Mouse (Mus musculus) CH12.LX (cell line): ENCODE measurements at regions not wholly inside any gene's neighbourhood (a gene's known extent, or its start where the extent isn't known, plus 50 kb on each side); places are given as distances from the start of the nearest gene placed in this dataset.
"Not testable (repeated sequence)": the region's sequence is repeated elsewhere in the genome, so short reads cannot be mapped to it uniquely, and the experiment has no call there.

ENCODE experiments used
- DNase-seq: peaks from one replicate; pipeline ENCODE4 v3.0.0-alpha.2; 2013; ENCODE audit errors: extremely low read depth
- H3K27ac ChIP-seq: 2 replicates; pipeline ENCODE4 v1.5.1; 2012; ENCODE audit warnings: low read depth, mild to moderate bottlenecking, control low read depth, moderate library complexity; ENCODE audit not compliant: insufficient read depth
- H3K27me3 ChIP-seq: replicated peaks from 2 replicates; pipeline ENCODE3; 2012; ENCODE audit warnings: inconsistent platforms
- H3K36me3 ChIP-seq, 2 experiments: replicated peaks in 1 of 2; 2 replicates each; pipeline versions ENCODE3 to v1.6.1; 2012; ENCODE audit warnings: inconsistent platforms in 1 of 2, low read length in 1 of 2, mild to moderate bottlenecking in 1 of 2, mixed read lengths in 1 of 2, moderate library complexity in 1 of 2; ENCODE audit not compliant: control insufficient read depth in 1 of 2, insufficient read depth in 1 of 2
- H3K4me1 ChIP-seq, 2 experiments: 2 replicates each; pipeline ENCODE4 v1.6.1; 2012; ENCODE audit warnings: inconsistent platforms in 1 of 2, moderate library complexity in 1 of 2; ENCODE audit not compliant: insufficient read depth in 2 of 2, control insufficient read depth in 1 of 2
- H3K4me2 ChIP-seq: 2 replicates; pipeline ENCODE4 v1.6.1; 2012; ENCODE audit warnings: low read depth, mild to moderate bottlenecking, control low read depth; ENCODE audit not compliant: poor library complexity, insufficient read depth, severe bottlenecking
- H3K4me3 ChIP-seq, 3 experiments: fragments of 150-350 bp in 1 of 3; sonication (generic) in 1 of 3; replicated peaks in 1 of 3; 2 replicates each; pipeline versions ENCODE3 to v1.5.1; 2011 to 2012; ENCODE audit warnings: low read depth in 2 of 3, low read length in 2 of 3, mild to moderate bottlenecking in 2 of 3, moderate library complexity in 2 of 3, control low read depth in 1 of 3, improper control_type of control experiment in 1 of 3, inconsistent platforms in 1 of 3, mixed read lengths in 1 of 3; ENCODE audit not compliant: poor library complexity in 1 of 3
- H3K79me2 ChIP-seq: replicated peaks from 2 replicates; pipeline ENCODE4 v1.6.1; 2012; ENCODE audit warnings: mild to moderate bottlenecking, moderate library complexity; ENCODE audit not compliant: control insufficient read depth, poor library complexity, insufficient read depth, severe bottlenecking; ENCODE audit errors: extremely low read depth
- H3K9ac ChIP-seq: 2 replicates; pipeline ENCODE4 v1.6.1; 2012; ENCODE audit warnings: low read depth, mild to moderate bottlenecking, control low read depth, moderate library complexity; ENCODE audit not compliant: insufficient read depth
- H3K9me3 ChIP-seq: replicated peaks from 2 replicates; pipeline ENCODE3; 2012; ENCODE audit warnings: low read length, inconsistent platforms, mixed read lengths
- BHLHE40 ChIP-seq: IDR thresholded peaks from 2 replicates; pipeline ENCODE4 v1.6.1; 2011; ENCODE audit warnings: mild to moderate bottlenecking, low read depth, low read length, improper control_type of control experiment
- CHD1 ChIP-seq: IDR thresholded peaks from 2 replicates; pipeline ENCODE4 v1.6.1; 2012; ENCODE audit warnings: low read depth, low read length, improper control_type of control experiment, inconsistent platforms
- CHD2 ChIP-seq: IDR thresholded peaks from 2 replicates; pipeline ENCODE4 v1.6.1; 2011; ENCODE audit warnings: low read length, improper control_type of control experiment
- E2F4 ChIP-seq: IDR thresholded peaks from 2 replicates; pipeline ENCODE4 v1.6.1; 2011; ENCODE audit warnings: low read depth, low read length, improper control_type of control experiment; ENCODE audit not compliant: insufficient replicate concordance
- ELF1 ChIP-seq: IDR thresholded peaks from 2 replicates; pipeline ENCODE4 v1.6.1; 2014; ENCODE audit warnings: low read depth, mild to moderate bottlenecking, inconsistent platforms, low read length, improper control_type of control experiment
- EP300 ChIP-seq: IDR thresholded peaks from 2 replicates; pipeline ENCODE4 v1.6.1; 2011; ENCODE audit warnings: low read length, improper control_type of control experiment
- ETS1 ChIP-seq: conservative IDR thresholded peaks from 2 replicates; pipeline ENCODE4 v1.6.1; 2012; ENCODE audit warnings: low read depth, mild to moderate bottlenecking, inconsistent platforms, low read length, improper control_type of control experiment, moderate library complexity
- GABPA ChIP-seq: IDR thresholded peaks from 2 replicates; pipeline ENCODE4 v1.6.1; 2012; ENCODE audit warnings: low read depth, low read length, improper control_type of control experiment, inconsistent platforms; ENCODE audit not compliant: insufficient replicate concordance
- HCFC1 ChIP-seq: IDR thresholded peaks from 2 replicates; pipeline ENCODE4 v1.6.1; 2012; ENCODE audit warnings: low read depth, mild to moderate bottlenecking, inconsistent platforms, low read length, improper control_type of control experiment
- IRF4 ChIP-seq: IDR thresholded peaks from 2 replicates; pipeline ENCODE4 v1.6.1; 2014; ENCODE audit warnings: low read depth, mild to moderate bottlenecking, inconsistent platforms, low read length, improper control_type of control experiment
- JUN ChIP-seq: IDR thresholded peaks from 2 replicates; pipeline ENCODE4 v1.6.1; 2011; ENCODE audit warnings: low read depth, mild to moderate bottlenecking, low read length, improper control_type of control experiment, moderate library complexity; ENCODE audit not compliant: insufficient read depth
- KAT2A ChIP-seq: IDR thresholded peaks from 2 replicates; pipeline ENCODE4 v1.6.1; 2012; ENCODE audit warnings: low read length, improper control_type of control experiment, inconsistent platforms; ENCODE audit not compliant: insufficient replicate concordance
- MAFK ChIP-seq: IDR thresholded peaks from 2 replicates; pipeline ENCODE4 v1.6.1; 2011; ENCODE audit warnings: low read length, improper control_type of control experiment; ENCODE audit not compliant: insufficient replicate concordance
- MAX ChIP-seq: IDR thresholded peaks from 2 replicates; pipeline ENCODE4 v1.6.1; 2011; ENCODE audit warnings: low read length, improper control_type of control experiment
- MAZ ChIP-seq: IDR thresholded peaks from 2 replicates; pipeline ENCODE4 v1.6.1; 2012; ENCODE audit warnings: low read depth, mild to moderate bottlenecking, inconsistent platforms, low read length, improper control_type of control experiment, moderate library complexity
- MEF2A ChIP-seq: IDR thresholded peaks from 2 replicates; pipeline ENCODE4 v1.6.1; 2014; ENCODE audit warnings: low read depth, mild to moderate bottlenecking, inconsistent platforms, low read length, improper control_type of control experiment, borderline replicate concordance
- MXI1 ChIP-seq: IDR thresholded peaks from 2 replicates; pipeline ENCODE4 v1.6.1; 2011; ENCODE audit warnings: mild to moderate bottlenecking, low read depth, low read length, improper control_type of control experiment
- MYC ChIP-seq: IDR thresholded peaks from 2 replicates; pipeline ENCODE4 v1.6.1; 2011; ENCODE audit warnings: low read depth, mild to moderate bottlenecking, improper control_type of control experiment, low read length
- NELFE ChIP-seq: IDR thresholded peaks from 2 replicates; pipeline ENCODE4 v1.6.1; 2011; ENCODE audit warnings: low read depth, low read length, improper control_type of control experiment
- NRF1 ChIP-seq: IDR thresholded peaks from 2 replicates; pipeline ENCODE4 v1.6.1; 2014; ENCODE audit warnings: low read depth, mild to moderate bottlenecking, inconsistent platforms, low read length, improper control_type of control experiment, moderate library complexity
- POLR2A ChIP-seq: IDR thresholded peaks from 2 replicates; pipeline ENCODE4 v1.6.1; 2011; ENCODE audit warnings: low read depth, mild to moderate bottlenecking, improper control_type of control experiment, low read length
- RAD21 ChIP-seq: IDR thresholded peaks from 2 replicates; pipeline ENCODE4 v1.6.1; 2011; ENCODE audit warnings: low read depth, mild to moderate bottlenecking, low read length, improper control_type of control experiment, moderate library complexity
- RCOR1 ChIP-seq: conservative IDR thresholded peaks from 2 replicates; pipeline ENCODE4 v1.6.1; 2012; ENCODE audit warnings: low read depth, mild to moderate bottlenecking, inconsistent platforms, low read length, improper control_type of control experiment
- SIN3A ChIP-seq: IDR thresholded peaks from 2 replicates; pipeline ENCODE4 v1.6.1; 2012; ENCODE audit warnings: low read length, improper control_type of control experiment, inconsistent platforms
- SMC3 ChIP-seq: IDR thresholded peaks from 2 replicates; pipeline ENCODE4 v1.6.1; 2011; ENCODE audit warnings: low read depth, low read length, improper control_type of control experiment
- TBP ChIP-seq: conservative IDR thresholded peaks from 2 replicates; pipeline ENCODE4 v1.6.1; 2011; ENCODE audit warnings: low read depth, low read length, improper control_type of control experiment
- TCF12 ChIP-seq: IDR thresholded peaks from 2 replicates; pipeline ENCODE4 v1.6.1; 2014; ENCODE audit warnings: low read depth, mild to moderate bottlenecking, inconsistent platforms, low read length, improper control_type of control experiment
- UBTF ChIP-seq: IDR thresholded peaks from 2 replicates; pipeline ENCODE4 v1.6.1; 2012; ENCODE audit warnings: low read depth, mild to moderate bottlenecking, inconsistent platforms, low read length, improper control_type of control experiment, moderate library complexity
- USF1 ChIP-seq: IDR thresholded peaks from 2 replicates; pipeline ENCODE4 v1.6.1; 2014; ENCODE audit warnings: low read depth, mild to moderate bottlenecking, inconsistent platforms, low read length, improper control_type of control experiment
- ZC3H11A ChIP-seq: IDR thresholded peaks from 2 replicates; pipeline ENCODE4 v1.6.1; 2012; ENCODE audit warnings: low read depth, mild to moderate bottlenecking, inconsistent platforms, low read length, improper control_type of control experiment
- ZMIZ1 ChIP-seq: IDR thresholded peaks from 2 replicates; pipeline ENCODE4 v1.6.1; 2012; ENCODE audit warnings: low read depth, mild to moderate bottlenecking, inconsistent platforms, low read length, improper control_type of control experiment
- ZNF384 ChIP-seq: IDR thresholded peaks from 2 replicates; pipeline ENCODE4 v1.6.1; 2012; ENCODE audit warnings: low read depth, low read length, improper control_type of control experiment, inconsistent platforms
- dilution Hi-C: fragments of 300-500 bp; cut with MboI; formaldehyde crosslinking; loops from 2 replicates; pipeline ENCODE4 v1.14.3; 2020; ENCODE audit warnings: low sequenced_read_pairs; ENCODE audit not compliant: extremely low pct_unique_long_range_greater_than_20kb, extremely low pct_ligation_motif_present
- in situ Hi-C: fragments of 300-500 bp; cut with MboI; formaldehyde crosslinking; loops from 3 replicates; pipeline ENCODE4 v1.14.3; 2019; ENCODE audit warnings: low sequenced_read_pairs, low pct_ligation_motif_present, low pct_unique_long_range_greater_than_20kb, mixed read lengths

GRCm38 (mm10) chr6:68252730-68253129, 717.1 kb upstream of the Tacstd2 start:
- peak overlapping the region; percentile 78; the same call in 1 of the 2 replicates for H3K4me2 ChIP-seq
- dilution Hi-C loops: no loop called here
- in situ Hi-C loops: loop anchor here (10.0 kb wide), 1 partner anchor 252 kb away; no protein-coding TSS in a partner anchor
- H3K9ac ChIP-seq: peak overlapping the region; percentile 90
- H3K4me1 ChIP-seq: peaks cover 5 to 29% of the 10 kb centered on the region in 2 experiments; a peak in 3 of 4 replicates
- peak overlapping the region; percentile 92 for H3K27ac ChIP-seq
- H3K9me3 ChIP-seq: no peaks in the 10 kb centered on the region
- peaks cover 9% of the 10 kb centered on the region; the same call in 1 of the 2 replicates for H3K79me2 ChIP-seq
- no peak for TF ChIP-seq ZC3H11A
- TF ChIP-seq E2F4: no peak
- no peak for TF ChIP-seq RAD21
- no peak for TF ChIP-seq MAX
- no peak for TF ChIP-seq GABPA
- TF ChIP-seq ETS1: peak; percentile 39; the same call in 1 of the 2 replicates
- no peak for TF ChIP-seq JUN
- TF ChIP-seq CHD1: peak; percentile 93
- TF ChIP-seq POLR2A: peak; percentile 62
- no peak for TF ChIP-seq MXI1
- TF ChIP-seq EP300: no peak; the same call in 1 of the 2 replicates
- peak; percentile 81; the same call in 1 of the 2 replicates for TF ChIP-seq MEF2A
- TF ChIP-seq TCF12: peak; percentile 60; the same call in 1 of the 2 replicates
- TF ChIP-seq ZNF384: no peak
- no peak for TF ChIP-seq HCFC1
- no peak for TF ChIP-seq SMC3
- TF ChIP-seq TBP: peak; percentile 91
- TF ChIP-seq SIN3A: no peak
- no peak for TF ChIP-seq USF1
- no peak for TF ChIP-seq IRF4
- TF ChIP-seq ZMIZ1: peak; percentile 77; the same call in 1 of the 2 replicates
- TF ChIP-seq CHD2: no peak
- no peak for TF ChIP-seq MAFK
- TF ChIP-seq MYC: no peak
- TF ChIP-seq UBTF: no peak
- no peak for TF ChIP-seq ELF1
- TF ChIP-seq RCOR1: no peak
- no peak for TF ChIP-seq KAT2A
- no peak; the same call in 1 of the 2 replicates for TF ChIP-seq MAZ
- no peak for TF ChIP-seq NELFE
- TF ChIP-seq NRF1: no peak
- TF ChIP-seq BHLHE40: 0 out of 2 replicates have a peak, but pooled peaks have one; percentile 8
- TF ChIP-seq, all 38 proteins: peak for 8
- H3K36me3 ChIP-seq: peaks cover 5 to 11% of the 10 kb centered on the region in 2 experiments
- peak; percentile 58 for DNase-seq
- H3K27me3 ChIP-seq: no peaks in the 10 kb centered on the region
- H3K4me3 ChIP-seq: peak overlapping the region; percentile 44 to 66 (median 57)

- H3K36me3 ChIP-seq, dilution Hi-C loops, H3K9ac ChIP-seq, H3K79me2 ChIP-seq, H3K27me3 ChIP-seq, H3K27ac ChIP-seq, H3K4me2 ChIP-seq, H3K4me3 ChIP-seq, H3K9me3 ChIP-seq, DNase-seq: not testable (repeated sequence)
- H3K4me1 ChIP-seq: peaks cover 0 to 17% of the 10 kb centered on the region in 2 experiments; a peak in 2 of 4 replicates
- in situ Hi-C loops: loop anchor here (10.0 kb wide), 1 partner anchor 253 kb away; no protein-coding TSS in a partner anchor
These were observed 715.7 kb upstream of the Tacstd2 start for GRCm38 (mm10) chr6:68251320-68251719.
